Mouse (Mus musculus): Measurements from ENCODE around the gene Zswim8.

GRCm38 (mm10) chr14:20691772-20692171, 15.6 kb upstream of the Zswim8 start:
- TF ChIP-seq CTCF (IDR thresholded peaks at IDR 0.05; ENCODE audit: low read depth): no peak
- no peak for TF ChIP-seq EP300 (IDR thresholded peaks at IDR 0.05; ENCODE audit: low read depth)

Measured in liver, postnatal 0 days (tissue).